Mouse (Mus musculus) ES-E14 (cell line): Measurements from ENCODE around the gene Gbp7. TPM values are rescaled to one million over a fixed set of nuclear protein-coding genes. Genes with fewer than 3 reads are reported as not detected.

Experiments
- DNase-seq: peaks from one replicate; pipeline ENCODE4 v3.0.0-alpha.2; 2013; ENCODE audit warnings: low read depth, low spot score
- H3K27ac ChIP-seq: 2 replicates; pipeline ENCODE4 v1.5.1; 2012; ENCODE audit warnings: low read depth, mild to moderate bottlenecking, low read length, moderate library complexity, mixed read lengths; ENCODE audit not compliant: poor library complexity, insufficient read depth, severe bottlenecking
- H3K36me3 ChIP-seq: 2 replicates; pipeline ENCODE4 v1.6.1; 2012; ENCODE audit warnings: mild to moderate bottlenecking, low read length, moderate library complexity, mixed read lengths; ENCODE audit not compliant: control insufficient read depth, poor library complexity, insufficient read depth, severe bottlenecking
- H3K4me1 ChIP-seq, 2 experiments: fragments of 150-350 bp in 1 of 2; sonication (generic) in 1 of 2; 2 replicates each; pipeline ENCODE4 v1.6.1; 2012; ENCODE audit warnings: low read length in 2 of 2, mild to moderate bottlenecking in 1 of 2, mixed read lengths in 1 of 2; ENCODE audit not compliant: control insufficient read depth in 2 of 2, insufficient read depth in 2 of 2, poor library complexity in 1 of 2
- H3K4me3 ChIP-seq, 2 experiments: fragments of 150-350 bp in 1 of 2; sonication (generic) in 1 of 2; 2 replicates each; pipeline ENCODE4 v1.5.1; 2012; ENCODE audit warnings: low read length in 2 of 2, low read depth in 1 of 2, mild to moderate bottlenecking in 1 of 2, mixed read lengths in 1 of 2; ENCODE audit not compliant: insufficient read depth in 1 of 2, poor library complexity in 1 of 2, severe bottlenecking in 1 of 2
- H3K9ac ChIP-seq: 2 replicates; pipeline ENCODE4 v1.6.1; 2012; ENCODE audit warnings: low read depth, mild to moderate bottlenecking, low read length, mixed read lengths; ENCODE audit not compliant: poor library complexity, insufficient read depth, severe bottlenecking
- H3K9me3 ChIP-seq: fragments of 150-350 bp; sonication (generic); 2 replicates; pipeline ENCODE4 v1.6.1; 2012; ENCODE audit warnings: low read depth, mild to moderate bottlenecking, low read length; ENCODE audit not compliant: control insufficient read depth, insufficient read depth
- CHD2 ChIP-seq: IDR thresholded peaks from 2 replicates; pipeline ENCODE4 v1.6.1; 2014; ENCODE audit warnings: mild to moderate bottlenecking, low read depth, low read length, inconsistent platforms
- HCFC1 ChIP-seq: IDR thresholded peaks from 2 replicates; pipeline ENCODE4 v1.6.1; 2012; ENCODE audit warnings: low read length, inconsistent platforms, borderline replicate concordance; ENCODE audit not compliant: insufficient read depth
- MAFK ChIP-seq: IDR thresholded peaks from 2 replicates; pipeline ENCODE4 v1.6.1; 2014; ENCODE audit warnings: mild to moderate bottlenecking, low read depth, low read length, inconsistent platforms; ENCODE audit not compliant: insufficient read depth
- ZC3H11A ChIP-seq: IDR thresholded peaks from 2 replicates; pipeline ENCODE4 v1.6.1; 2012; ENCODE audit warnings: low read depth, mild to moderate bottlenecking, inconsistent platforms, low read length, borderline replicate concordance
- ZNF384 ChIP-seq: IDR thresholded peaks from 2 replicates; pipeline ENCODE4 v1.6.1; 2012; ENCODE audit warnings: low read depth, low read length, inconsistent platforms
- in situ Hi-C, 2 experiments: fragments of 600-800 bp; cut with MboI; formaldehyde crosslinking; loops; one replicate each; pipeline ENCODE4 v1.15.1; 2025; ENCODE audit warnings: low sequenced_read_pairs in 2 of 2, inconsistent platforms in 1 of 2; ENCODE audit not compliant: unreplicated experiment in 2 of 2
- total RNA-seq: library from RNA; depleted of rRNA; stranded (reverse); fragments of 300-350 nt; gene quantifications from 2 replicates; pipeline ENCODE4 v1.2.3, GENCODE M21; 2012

The Gbp7 gene
- total RNA-seq, 1 experiment = 0.94 TPM

GRCm38 (mm10) chr3:142496113-142497101 is 33.7 kb upstream of the Gbp7 start:
- Histone ChIP-seq H3K9me3 (no peaks in the 10 kb centered on the region), H3K4me3 (no peak overlapping the region), H3K4me1 (peaks cover 0 to 4% of the 10 kb centered on the region in 2 experiments; a peak in 1 of 4 replicates), H3K36me3 (no peaks in the 10 kb centered on the region), H3K9ac (no peak overlapping the region), H3K27ac (no peak overlapping the region)
- DNase-seq = no peak
- in situ Hi-C loops = loop anchor here (10.0 to 25.0 kb wide), 3 partner anchors 208 to 248 kb away; partner anchors contain the start of gene Kyat3 (in 2 of the 2)
- TF ChIP-seq CHD2 (no peak), HCFC1 (no peak), ZC3H11A (no peak), MAFK (no peak), ZNF384 (no peak)

GRCm38 (mm10) chr3:142497123-142497841 is 32.9 kb upstream of the Gbp7 start:
- Histone ChIP-seq H3K4me1 (peaks cover 0 to 4% of the 10 kb centered on the region in 2 experiments; a peak in 1 of 4 replicates), H3K27ac (no peak overlapping the region), H3K9ac (no peak overlapping the region), H3K36me3 (no peaks in the 10 kb centered on the region), H3K9me3 (no peaks in the 10 kb centered on the region), H3K4me3 (no peak overlapping the region)
- no peak for TF ChIP-seq HCFC1
- no peak for TF ChIP-seq ZNF384
- no peak for TF ChIP-seq CHD2
- TF ChIP-seq ZC3H11A = no peak
- no peak for TF ChIP-seq MAFK
- no peak for DNase-seq
- in situ Hi-C loops = loop anchor here (10.0 to 25.0 kb wide), 3 partner anchors 208 to 248 kb away; partner anchors contain the start of gene Kyat3 (in 2 of the 2)

- Histone ChIP-seq H3K9ac (no peak overlapping the region), H3K9me3 (no peaks in the 10 kb centered on the region), H3K4me1 (peaks cover 0 to 4% of the 10 kb centered on the region in 2 experiments; a peak in 1 of 4 replicates), H3K4me3 (no peak overlapping the region), H3K36me3 (no peaks in the 10 kb centered on the region), H3K27ac (no peak overlapping the region)
- in situ Hi-C loops = loop anchor here (10.0 to 25.0 kb wide), 3 partner anchors 206 to 246 kb away; partner anchors contain the start of gene Kyat3 (in 2 of the 2)
- DNase-seq = no peak
- TF ChIP-seq CHD2 (no peak), ZC3H11A (no peak), HCFC1 (no peak)
Observed at GRCm38 (mm10) chr3:142498941-142499340, 31.2 kb upstream of the Gbp7 start.

- in situ Hi-C loops = no loop called here
- DNase-seq = no peak
- H3K27ac ChIP-seq = no peak overlapping the region
- TF ChIP-seq ZNF384 = no peak
- TF ChIP-seq HCFC1 = no peak
- TF ChIP-seq CHD2 = no peak
- no peak for TF ChIP-seq MAFK
- no peak for TF ChIP-seq ZC3H11A
- H3K4me3 ChIP-seq = no peak overlapping the region
- no peaks in the 10 kb centered on the region for H3K4me1 ChIP-seq
- H3K9ac ChIP-seq = no peak overlapping the region
- H3K9me3 ChIP-seq = no peaks in the 10 kb centered on the region
- no peaks in the 10 kb centered on the region for H3K36me3 ChIP-seq
Observed at GRCm38 (mm10) chr3:142528116-142528515, 2.0 kb upstream of the Gbp7 start.
